Mouse (Mus musculus) heart, adult 2 months (tissue): ENCODE results near the gene Ssh3. TPM values are rescaled to one million over a fixed set of nuclear protein-coding genes. Genes with fewer than 3 reads are reported as not detected.

ENCODE experiments used
- DNase-seq, 2 experiments: peaks; one replicate each; pipeline ENCODE4 v3.0.0; 2021
- H3K27ac ChIP-seq: fragments of 200-600 bp; 2 replicates; pipeline ENCODE4 v1.8.1; 2022
- H3K27me3 ChIP-seq: fragments of 200-500 bp; 2 replicates; pipeline ENCODE4 v1.6.1; 2012; ENCODE audit warnings: mild to moderate bottlenecking, low read length, inconsistent platforms, mixed read lengths; ENCODE audit not compliant: control insufficient read depth, insufficient read depth
- H3K36me3 ChIP-seq: fragments of 200-500 bp; 2 replicates; pipeline ENCODE4 v1.6.1; 2012; ENCODE audit warnings: low read length, inconsistent platforms; ENCODE audit not compliant: control insufficient read depth, insufficient read depth
- H3K4me1 ChIP-seq: fragments of 200-500 bp; 2 replicates; pipeline ENCODE4 v1.6.1; 2011; ENCODE audit warnings: low read length; ENCODE audit not compliant: control insufficient read depth, insufficient read depth
- H3K4me3 ChIP-seq: fragments of 200-600 bp; 2 replicates; pipeline ENCODE4 v1.8.1; 2022
- H3K79me2 ChIP-seq: fragments of 200-500 bp; replicated peaks from 2 replicates; pipeline ENCODE4 v1.6.1; 2012; ENCODE audit warnings: mild to moderate bottlenecking, inconsistent platforms, low read length, moderate library complexity, mixed read lengths; ENCODE audit not compliant: control insufficient read depth, insufficient read depth
- H3K9ac ChIP-seq: fragments of 200-500 bp; 2 replicates; pipeline ENCODE4 v1.6.1; 2012; ENCODE audit warnings: low read depth, mild to moderate bottlenecking, control low read depth, inconsistent platforms, low read length, mixed read lengths
- CTCF ChIP-seq: fragments of 200-600 bp; IDR thresholded peaks from 2 replicates; pipeline ENCODE4 v1.8.1; 2022; ENCODE audit warnings: antibody characterized with exemption, mild to moderate bottlenecking, moderate library complexity
- EP300 ChIP-seq: fragments of 200-500 bp; IDR thresholded peaks from 2 replicates; pipeline ENCODE4 v1.6.1; 2011; ENCODE audit warnings: low read depth, low read length, control low read depth; ENCODE audit not compliant: insufficient read depth
- POLR2A ChIP-seq: fragments of 200-500 bp; IDR thresholded peaks from 2 replicates; pipeline ENCODE4 v1.6.1; 2011; ENCODE audit warnings: mild to moderate bottlenecking, low read depth, low read length, control low read depth; ENCODE audit not compliant: insufficient read depth
- WGBS: fragments of 180-500 bp; shearing (Covaris S2); methylation state at CpG from one replicate; pipeline ENCODE4 v1.1.7; 2018; 5-methylcytosine and 5-hydroxymethylcytosine counted together
- intact Hi-C: fragments of 180-260 bp; cut with DNase I; formaldehyde crosslinking; loops from one replicate; pipeline ENCODE4 v1.15.1; 2025
- microRNA-seq, 2 experiments: library from miRNA; unstranded; fragments of <30 nt; microRNA quantifications; one replicate each; pipeline ENCODE4 v1.2.0; 2021
- polyA plus RNA-seq: library from polyadenylated mRNA; depleted of rRNA; stranded (reverse); fragments of >200 nt; gene quantifications from 2 replicates; pipeline ENCODE4 v1.2.3, GENCODE M21; 2012; rRNA removed
- total RNA-seq, 2 experiments: library from RNA; stranded (reverse); gene quantifications; 2 replicates each; pipeline ENCODE4 v1.2.3; 2021

Gene Ssh3
- total and polyA plus RNA-seq, 3 experiments = 6.7 to 15.9 (median 7.3) TPM

GRCm38 (mm10) chr19:4213524-4213974 lies 55.4 kb downstream of the Ssh3 start:
- no peaks in the 10 kb centered on the region for H3K79me2 ChIP-seq
- TF ChIP-seq EP300 (no peak), POLR2A (no peak), CTCF (no peak)
- H3K4me3 ChIP-seq = no peak overlapping the region
- 18% methylated on average over 9 of the region's 9 CpGs for WGBS
- no peak overlapping the region for H3K9ac ChIP-seq
- no peaks in the 10 kb centered on the region for H3K36me3 ChIP-seq
- H3K27ac ChIP-seq = no peak overlapping the region
- peaks cover 8% of the 10 kb centered on the region for H3K4me1 ChIP-seq
- intact Hi-C loops = no loop called here
- DNase-seq = no peak
- no peaks in the 10 kb centered on the region for H3K27me3 ChIP-seq

DNA sequence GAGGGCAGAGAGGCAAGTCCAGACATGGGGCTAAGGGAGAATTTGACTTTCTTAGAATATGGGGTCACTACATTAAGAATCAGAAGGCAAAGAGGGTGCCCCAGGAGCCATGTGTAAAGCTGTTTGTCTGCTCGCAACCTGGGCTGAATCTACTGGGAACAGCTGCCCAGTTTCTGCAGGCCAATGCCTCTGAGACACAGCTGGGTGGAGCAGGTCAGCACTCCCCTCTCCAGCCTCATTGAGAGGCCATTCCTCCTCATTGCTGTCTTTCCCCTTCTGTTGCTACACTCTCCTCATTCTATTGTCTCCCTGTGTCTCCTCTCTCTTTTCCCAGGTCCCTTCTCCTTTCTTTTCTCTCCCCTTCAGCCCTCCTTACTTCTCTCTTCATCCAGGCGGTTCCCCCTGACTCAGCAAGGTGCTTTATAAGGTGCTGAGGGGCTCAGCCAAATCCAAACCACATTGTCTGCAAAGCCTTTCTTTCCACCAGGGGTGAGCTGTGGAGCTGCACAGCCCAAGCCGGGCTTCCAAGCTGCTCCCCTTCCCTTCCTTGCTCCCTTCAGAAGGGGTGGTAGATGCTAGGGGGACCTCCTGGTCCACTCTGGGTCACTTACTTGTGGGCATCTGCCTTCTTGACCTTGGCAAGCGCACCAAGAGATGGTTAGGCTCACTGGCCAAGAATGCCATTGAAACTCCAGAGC lies 56.9 kb downstream of the Ssh3 start:
- Histone ChIP-seq H3K9ac (no peak overlapping the region), H3K79me2 (no peaks in the 10 kb centered on the region), H3K27ac (no peak overlapping the region), H3K4me3 (no peak overlapping the region), H3K27me3 (no peaks in the 10 kb centered on the region), H3K4me1 (peaks cover 8% of the 10 kb centered on the region), H3K36me3 (no peaks in the 10 kb centered on the region)
- 75% methylated on average over 4 of the region's 4 CpGs for WGBS
- intact Hi-C loops = no loop called here
- no peak for DNase-seq
- no peak for TF ChIP-seq EP300
- no peak for TF ChIP-seq CTCF
- no peak for TF ChIP-seq POLR2A

Small RNAs within 50 kb of the gene (microRNA-seq; reads per million reads assigned to microRNA genes)
- gene Gm26115 = 0 reads per million in 2 experiments
- gene Mir6985 = 1.2 to 1.7 reads per million in 2 experiments

Other genes with a start within 250 kb of the Ssh3 start
- gene Gstp1, start 231.2 kb downstream of the Ssh3 start, total RNA-seq = 100 to 1,000 TPM; 356 to 371 TPM
- 480 and 490 TPM in 2 replicates for gene Gstp1, start 231.2 kb downstream of the Ssh3 start, polyA plus RNA-seq
- gene Gstp2, start 223.2 kb downstream of the Ssh3 start, total RNA-seq = 100 to 1,000 TPM; 121 to 137 TPM
- gene Gstp2, start 223.2 kb downstream of the Ssh3 start, polyA plus RNA-seq = 38.3 and 58.2 TPM in 2 replicates
- gene Gstp3, start 209.6 kb downstream of the Ssh3 start, total RNA-seq = not detected
- 1.1 TPM in 1 of 2 replicates, not detected in the other for gene Gstp3, start 209.6 kb downstream of the Ssh3 start, polyA plus RNA-seq
- not detected for gene Cabp2, start 187.6 kb downstream of the Ssh3 start, total RNA-seq
- gene Cabp2, start 187.6 kb downstream of the Ssh3 start, polyA plus RNA-seq = not detected in 2 replicates
- 10 to 100 TPM; 39.9 to 43.2 TPM for gene Cdk2ap2, start 172.0 kb downstream of the Ssh3 start, total RNA-seq
- 81.3 and 85.3 TPM in 2 replicates for gene Cdk2ap2, start 172.0 kb downstream of the Ssh3 start, polyA plus RNA-seq
- gene Pitpnm1, start 169.2 kb downstream of the Ssh3 start, total RNA-seq = 10 to 100 TPM; 18.1 to 19.9 TPM
- gene Pitpnm1, start 169.2 kb downstream of the Ssh3 start, polyA plus RNA-seq = 43.6 and 49.9 TPM in 2 replicates
- gene Aip, start 143.3 kb downstream of the Ssh3 start, total RNA-seq = 10 to 100 TPM; 55.1 to 60.6 TPM
- 69.4 and 82.1 TPM in 2 replicates for gene Aip, start 143.3 kb downstream of the Ssh3 start, polyA plus RNA-seq
- under 1 TPM in 1 of 2 experiments, not detected in 1; 0.05 TPM for gene Gpr152, start 129.4 kb downstream of the Ssh3 start, total RNA-seq
- 0.12 TPM in 2 replicates for gene Gpr152, start 129.4 kb downstream of the Ssh3 start, polyA plus RNA-seq
- gene Cabp4, start 125.1 kb downstream of the Ssh3 start, total RNA-seq = not detected
- gene Cabp4, start 125.1 kb downstream of the Ssh3 start, polyA plus RNA-seq = 0.21 TPM in 1 of 2 replicates, not detected in the other
- gene Coro1b, start 120.6 kb downstream of the Ssh3 start, total RNA-seq = 10 to 100 TPM; 43.9 to 45.1 TPM
- gene Coro1b, start 120.6 kb downstream of the Ssh3 start, polyA plus RNA-seq = 83.3 and 95.0 TPM in 2 replicates
- gene Ptprcap, start 115.6 kb downstream of the Ssh3 start, total RNA-seq = 1 to 10 TPM; 1.1 to 1.7 TPM
- gene Ptprcap, start 115.6 kb downstream of the Ssh3 start, polyA plus RNA-seq = 2.2 and 6.4 TPM in 2 replicates
- gene Rps6kb2, start 105.8 kb downstream of the Ssh3 start, total RNA-seq = 10 to 100 TPM; 14.7 to 18.2 TPM
- gene Rps6kb2, start 105.8 kb downstream of the Ssh3 start, polyA plus RNA-seq = 29.5 and 32.9 TPM in 2 replicates
- gene Carns1, start 93.7 kb downstream of the Ssh3 start, total RNA-seq = 10 to 100 TPM; 24.4 to 27.0 TPM
- gene Carns1, start 93.7 kb downstream of the Ssh3 start, polyA plus RNA-seq = 78.0 and 79.1 TPM in 2 replicates
- gene Tbc1d10c, start 77.9 kb downstream of the Ssh3 start, total RNA-seq = 10 to 100 TPM; 12.4 to 14.4 TPM
- gene Tbc1d10c, start 77.9 kb downstream of the Ssh3 start, polyA plus RNA-seq = 13.7 and 15.8 TPM in 2 replicates
- gene Ppp1ca, start 77.1 kb downstream of the Ssh3 start, total RNA-seq = 100 to 1,000 TPM; 272 to 313 TPM
- 406 and 497 TPM in 2 replicates for gene Ppp1ca, start 77.1 kb downstream of the Ssh3 start, polyA plus RNA-seq
- 1 to 10 TPM; 4.1 to 4.4 TPM for gene Rad9a, start 67.5 kb downstream of the Ssh3 start, total RNA-seq
- 13.5 and 13.9 TPM in 2 replicates for gene Rad9a, start 67.5 kb downstream of the Ssh3 start, polyA plus RNA-seq
- 1 to 10 TPM in 1 of 2 experiments, under 1 TPM in 1; 0.55 to 1.0 TPM for gene Clcf1, start 54.9 kb downstream of the Ssh3 start, total RNA-seq
- gene Clcf1, start 54.9 kb downstream of the Ssh3 start, polyA plus RNA-seq = 2.8 and 5.4 TPM in 2 replicates
- not detected for gene AC109138.7, start 54.8 kb downstream of the Ssh3 start, total RNA-seq
- 15.3 TPM in 1 of 2 replicates, not detected in the other for gene AC109138.7, start 54.8 kb downstream of the Ssh3 start, polyA plus RNA-seq
- 10 to 100 TPM in 1 of 2 experiments, 1 to 10 TPM in 1; 9.2 to 12.0 TPM for gene Pold4, start 37.3 kb downstream of the Ssh3 start, total RNA-seq
- gene Pold4, start 37.3 kb downstream of the Ssh3 start, polyA plus RNA-seq = 36.9 and 48.1 TPM in 2 replicates
- gene Ankrd13d, start 14.0 kb upstream of the Ssh3 start, total RNA-seq = under 1 TPM; 0.34 to 0.60 TPM
- gene Ankrd13d, start 14.0 kb upstream of the Ssh3 start, polyA plus RNA-seq = 1.4 and 1.5 TPM in 2 replicates
- gene Grk2, start 37.0 kb upstream of the Ssh3 start, total RNA-seq = 10 to 100 TPM; 56.0 to 59.0 TPM
- 53.6 and 61.3 TPM in 2 replicates for gene Grk2, start 37.0 kb upstream of the Ssh3 start, polyA plus RNA-seq
- gene Kdm2a, start 129.1 kb upstream of the Ssh3 start, total RNA-seq = 10 to 100 TPM; 36.4 to 38.6 TPM
- 49.7 and 82.9 TPM in 2 replicates for gene Kdm2a, start 129.1 kb upstream of the Ssh3 start, polyA plus RNA-seq
- gene Rhod, start 170.3 kb upstream of the Ssh3 start, total RNA-seq = 1 to 10 TPM; 5.3 to 5.5 TPM
- 8.5 and 9.2 TPM in 2 replicates for gene Rhod, start 170.3 kb upstream of the Ssh3 start, polyA plus RNA-seq
- 10 to 100 TPM in 1 of 2 experiments, 1 to 10 TPM in 1; 6.9 to 13.2 TPM for gene Syt12, start 208.3 kb upstream of the Ssh3 start, total RNA-seq
- gene Syt12, start 208.3 kb upstream of the Ssh3 start, polyA plus RNA-seq = 1.8 and 3.2 TPM in 2 replicates
- not detected for gene 2010003K11Rik, start 229.4 kb upstream of the Ssh3 start, total RNA-seq
- gene 2010003K11Rik, start 229.4 kb upstream of the Ssh3 start, polyA plus RNA-seq = 0.29 and 0.70 TPM in 2 replicates
- gene Pcx, start 241.3 kb upstream of the Ssh3 start, total RNA-seq = 10 to 100 TPM; 44.8 to 52.5 TPM
- gene Pcx, start 241.3 kb upstream of the Ssh3 start, polyA plus RNA-seq = 25.1 and 39.0 TPM in 2 replicates